Mouse (Mus musculus) mature B cell (primary cell): Measurements from ENCODE around the gene Tango6.

Source experiments
- in situ Hi-C: fragments of 300-500 bp; cut with MboI; formaldehyde crosslinking; loops from 2 replicates; pipeline ENCODE4 v1.14.3; 2019

The Tango6 gene

GRCm38 (mm10) chr8:106700131-106700530, 17.3 kb downstream of the Tango6 start:
- in situ Hi-C loops, result loop anchor here (25.0 kb wide), 1 partner anchor 187 kb away; the partner anchor contains the start of gene Utp4

- in situ Hi-C loops, result loop anchor here (25.0 kb wide), 1 partner anchor 186 kb away; the partner anchor contains the start of gene Utp4
Observed at GRCm38 (mm10) chr8:106701360-106701759, 18.5 kb downstream of the Tango6 start.

GRCm38 (mm10) chr8:106704199-106704900, 21.5 kb downstream of the Tango6 start:
- in situ Hi-C loops, result loop anchor here (25.0 kb wide), 1 partner anchor 183 kb away; the partner anchor contains the start of gene Utp4

GRCm38 (mm10) chr8:106704901-106705321, 22.0 kb downstream of the Tango6 start:
- in situ Hi-C loops, result loop anchor here (25.0 kb wide), 1 partner anchor 182 kb away; the partner anchor contains the start of gene Utp4

GRCm38 (mm10) chr8:106706194-106706593, 23.3 kb downstream of the Tango6 start:
- in situ Hi-C loops, result loop anchor here (25.0 kb wide), 1 partner anchor 181 kb away; the partner anchor contains the start of gene Utp4

GRCm38 (mm10) chr8:106710002-106710401, 27.1 kb downstream of the Tango6 start:
- in situ Hi-C loops, result loop anchor here (25.0 kb wide), 1 partner anchor 177 kb away; the partner anchor contains the start of gene Utp4

GRCm38 (mm10) chr8:106712487-106712886, 29.6 kb downstream of the Tango6 start:
- in situ Hi-C loops, result loop anchor here (25.0 kb wide), 1 partner anchor 175 kb away; the partner anchor contains the start of gene Utp4

- in situ Hi-C loops, result loop anchor here (25.0 kb wide), 1 partner anchor 173 kb away; the partner anchor contains the start of gene Utp4
Observed at GRCm38 (mm10) chr8:106714297-106714696, 31.4 kb downstream of the Tango6 start.

- in situ Hi-C loops, result loop anchor here (25.0 kb wide), 1 partner anchor 169 kb away; the partner anchor contains the start of gene Utp4
Observed at GRCm38 (mm10) chr8:106718091-106718500, 35.2 kb downstream of the Tango6 start.

GRCm38 (mm10) chr8:106720921-106721320, 38.1 kb downstream of the Tango6 start:
- in situ Hi-C loops, result loop anchor here (25.0 kb wide), 1 partner anchor 166 kb away; the partner anchor contains the start of gene Utp4

GRCm38 (mm10) chr8:106722453-106722852, 39.6 kb downstream of the Tango6 start:
- in situ Hi-C loops, result loop anchor here (25.0 kb wide), 1 partner anchor 165 kb away; the partner anchor contains the start of gene Utp4

- in situ Hi-C loops, result loop anchor here (25.0 kb wide), 1 partner anchor 163 kb away; the partner anchor contains the start of gene Utp4
Observed at GRCm38 (mm10) chr8:106723921-106724320, 41.1 kb downstream of the Tango6 start.

GRCm38 (mm10) chr8:106726551-106726950, 43.7 kb downstream of the Tango6 start:
- in situ Hi-C loops, result no loop called here

- in situ Hi-C loops, result no loop called here
Observed at GRCm38 (mm10) chr8:106727241-106727835, 44.5 kb downstream of the Tango6 start.

- in situ Hi-C loops, result no loop called here
Observed at GRCm38 (mm10) chr8:106727889-106728288, 45.0 kb downstream of the Tango6 start.

- in situ Hi-C loops, result no loop called here
Observed at GRCm38 (mm10) chr8:106732921-106733320, 50.1 kb downstream of the Tango6 start.

GRCm38 (mm10) chr8:106733703-106734102, 50.8 kb downstream of the Tango6 start:
- in situ Hi-C loops, result no loop called here

- in situ Hi-C loops, result no loop called here
Observed at GRCm38 (mm10) chr8:106734222-106734621, 51.4 kb downstream of the Tango6 start.

- in situ Hi-C loops, result no loop called here
Observed at GRCm38 (mm10) chr8:106736861-106737662, 54.2 kb downstream of the Tango6 start.

- in situ Hi-C loops, result no loop called here
Observed at GRCm38 (mm10) chr8:106737846-106738245, 55.0 kb downstream of the Tango6 start.

- in situ Hi-C loops, result no loop called here
Observed at GRCm38 (mm10) chr8:106742321-106742720, 59.5 kb downstream of the Tango6 start.
